ENCODE assay signal across 8 mouse cellular contexts in genomic region chr4:53011732-53012361, GRCm38 (mm10). TPM values are rescaled to one million over a fixed set of nuclear protein-coding genes. Genes with fewer than 3 reads are reported as not detected.
A peak's percentile ranks its signal among the peaks of the same experiment; 100 is the strongest.
DNase-seq lines count a peak whose midpoint lies in the region; ATAC-seq and TF ChIP-seq lines count a peak whose summit lies in the region.

Nipsnap3b (plus strand) TSS chr4:53011880.

- under 1% methylated on average over 63 of the region's 63 CpGs for WGBS in embryonic facial prominence, embryonic 13.5 days
- under 1% methylated on average over 63 of the region's 63 CpGs for WGBS in kidney, adult 2 months
- WGBS in limb, embryonic 12.5 days, result under 1% methylated on average over 63 of the region's 63 CpGs
- WGBS in midbrain, embryonic 15.5 days, result under 1% methylated on average over 60 of the region's 63 CpGs
- 1% methylated on average over 62 of the region's 63 CpGs for WGBS in spleen, adult 2 months

- peak; percentile 99 for DNase-seq in 3134 (ENCODE audit: extremely low read depth, insufficient read length, low spot score)
- DNase-seq in adrenal gland, postnatal 36 days, result peak; percentile 98 to 99
- peak; percentile 94 to 96 for DNase-seq in heart, adult 18-20 months
- peak; percentile 97 for DNase-seq in kidney, adult 2 months
- peak; percentile 90 to 95 for DNase-seq in spleen, adult 2 months (ENCODE audit: low read depth in 1 of 2, low spot score in 2 of 2)

- H3K4me2 ChIP-seq in embryonic facial prominence, embryonic 13.5 days, result peak within 1 kb of the TSS; percentile 59
- H3K4me2 ChIP-seq in limb, embryonic 12.5 days, result peak within 1 kb of the TSS; percentile 60
- H3K4me2 ChIP-seq in midbrain, embryonic 15.5 days, result peak within 1 kb of the TSS; percentile 50

- peak; percentile 93 for ATAC-seq in embryonic facial prominence, embryonic 13.5 days (ENCODE audit: insufficient number of reproducible peaks, insufficient read depth, low FRiP score, low TSS enrichment, low read depth)
- ATAC-seq in limb, embryonic 12.5 days (ENCODE audit: insufficient number of reproducible peaks, insufficient read depth, low FRiP score, low TSS enrichment, low read depth), result peak; percentile 94
- ATAC-seq in midbrain, embryonic 15.5 days (replicated peaks), result peak; percentile 95

- peaks cover 5% of the 10 kb centered on the region; the same call in 1 of the 2 replicates for H3K9me3 ChIP-seq in embryonic facial prominence, embryonic 13.5 days
- H3K9me3 ChIP-seq in limb, embryonic 12.5 days, result peaks cover 7% of the 10 kb centered on the region; the same call in 1 of the 2 replicates
- no peaks in the 10 kb centered on the region for H3K9me3 ChIP-seq in midbrain, embryonic 15.5 days

- H3K27ac ChIP-seq in embryonic facial prominence, embryonic 13.5 days, result peak within 1 kb of the TSS; percentile 84
- peak within 1 kb of the TSS; percentile 48; the same call in 1 of the 2 replicates for H3K27ac ChIP-seq in kidney, adult 2 months (ENCODE audit: insufficient read depth, low read depth, low read length)
- peak within 1 kb of the TSS; percentile 80 for H3K27ac ChIP-seq in limb, embryonic 12.5 days
- H3K27ac ChIP-seq in midbrain, embryonic 15.5 days, result peak within 1 kb of the TSS; percentile 90
- peak within 1 kb of the TSS; percentile 82 for H3K27ac ChIP-seq in spleen, adult 2 months (ENCODE audit: insufficient read depth, low read length)

- peak within 1 kb of the TSS; percentile 70 for H3K4me3 ChIP-seq in embryonic facial prominence, embryonic 13.5 days
- H3K4me3 ChIP-seq in kidney, adult 2 months (ENCODE audit: insufficient read depth, low read depth, low read length), result peak within 1 kb of the TSS; percentile 85
- H3K4me3 ChIP-seq in limb, embryonic 12.5 days (replicated peaks), result peak within 1 kb of the TSS; percentile 71
- peak within 1 kb of the TSS; percentile 64 for H3K4me3 ChIP-seq in midbrain, embryonic 15.5 days
- peak within 1 kb of the TSS; percentile 97 for H3K4me3 ChIP-seq in spleen, adult 2 months (ENCODE audit: extremely low read depth, insufficient read depth, insufficient read length)

- H3K27me3 ChIP-seq in embryonic facial prominence, embryonic 13.5 days, result no peaks in the 10 kb centered on the region
- no peaks in the 10 kb centered on the region for H3K27me3 ChIP-seq in kidney, adult 2 months (replicated peaks; ENCODE audit: control insufficient read depth, insufficient read depth, low read length)
- H3K27me3 ChIP-seq in limb, embryonic 12.5 days, result no peaks in the 10 kb centered on the region
- no peaks in the 10 kb centered on the region for H3K27me3 ChIP-seq in midbrain, embryonic 15.5 days (replicated peaks)
- H3K27me3 ChIP-seq in spleen, adult 2 months (ENCODE audit: control insufficient read depth, insufficient read depth, low read length), result no peaks in the 10 kb centered on the region

- peaks cover 4% of the 10 kb centered on the region; the same call in 1 of the 2 replicates for H3K4me1 ChIP-seq in embryonic facial prominence, embryonic 13.5 days
- no peaks in the 10 kb centered on the region for H3K4me1 ChIP-seq in kidney, adult 2 months (ENCODE audit: control insufficient read depth, insufficient read depth, low read length)
- H3K4me1 ChIP-seq in limb, embryonic 12.5 days (replicated peaks), result no peaks in the 10 kb centered on the region; the same call in 1 of the 2 replicates
- peaks cover 7% of the 10 kb centered on the region; the same call in 1 of the 2 replicates for H3K4me1 ChIP-seq in midbrain, embryonic 15.5 days
- H3K4me1 ChIP-seq in spleen, adult 2 months (ENCODE audit: control insufficient read depth, insufficient read depth, insufficient read length), result peaks cover 6% of the 10 kb centered on the region

- TF ChIP-seq POLR2A in kidney, adult 2 months (IDR thresholded peaks at IDR 0.05; ENCODE audit: low read depth, low read length), result peak; percentile 34
- TF ChIP-seq POLR2A in spleen, adult 2 months (IDR thresholded peaks at IDR 0.05; ENCODE audit: low read depth, low read length), result peak; percentile 53

- TF ChIP-seq CTCF in kidney, adult 2 months (conservative IDR thresholded peaks at IDR 0.05; ENCODE audit: insufficient read depth, insufficient read length, low read depth, low read length), result no peak
- TF ChIP-seq CTCF in spleen, adult 2 months (IDR thresholded peaks at IDR 0.05; ENCODE audit: extremely low read depth, insufficient read depth, insufficient read length, insufficient replicate concordance), result no peak

- H3K9ac ChIP-seq in embryonic facial prominence, embryonic 13.5 days, result peak within 1 kb of the TSS; percentile 75
- H3K9ac ChIP-seq in limb, embryonic 12.5 days (replicated peaks), result peak within 1 kb of the TSS; percentile 63
- peak within 1 kb of the TSS; percentile 66 for H3K9ac ChIP-seq in midbrain, embryonic 15.5 days

- peaks cover 14% of the 10 kb centered on the region for H3K36me3 ChIP-seq in embryonic facial prominence, embryonic 13.5 days
- peaks cover 3% of the 10 kb centered on the region for H3K36me3 ChIP-seq in kidney, adult 2 months (ENCODE audit: control insufficient read depth, insufficient read depth, low read length)
- H3K36me3 ChIP-seq in limb, embryonic 12.5 days, result peaks cover 17% of the 10 kb centered on the region
- peaks cover 19% of the 10 kb centered on the region for H3K36me3 ChIP-seq in midbrain, embryonic 15.5 days (replicated peaks)
- peaks cover 7% of the 10 kb centered on the region for H3K36me3 ChIP-seq in spleen, adult 2 months (ENCODE audit: control insufficient read depth, insufficient read depth, low read length)

RNA-seq across cellular contexts. Expression of gene Nipsnap3b, which starts in this region (rescaled TPM):
- 10 to 100 TPM; 32.8 to 57.0 TPM for total RNA-seq in adrenal gland, postnatal 36 days (2021)
- 58.9 and 60.1 TPM in 2 replicates for polyA plus RNA-seq in embryonic facial prominence, embryonic 13.5 days (2015; fragmentation: Nextera tagmentation; extraction: Ambion mirVana)
- total RNA-seq in heart, adult 18-20 months (2021), result 1 to 10 TPM; 7.6 to 7.7 TPM
- 24.4 and 24.9 TPM in 2 replicates for polyA plus RNA-seq in kidney, adult 2 months (2012; rRNA removed)
- 52.2 and 53.6 TPM in 2 replicates for polyA plus RNA-seq in limb, embryonic 12.5 days (2016; fragmentation: Nextera tagmentation; extraction: Ambion mirVana)
- polyA plus RNA-seq in midbrain, embryonic 15.5 days (2015; fragmentation: Nextera tagmentation; extraction: Ambion mirVana), result 160 and 169 TPM in 2 replicates
- polyA plus RNA-seq in spleen, adult 2 months (2012; rRNA removed), result 12.8 and 13.4 TPM in 2 replicates

Comparison
In these comparisons a context has a peak if more than half of its experiments do, and no peak if none do; other contexts are left out.
1. Peak in every context shown above with its lines: DNase-seq, ATAC-seq, H3K4me3 ChIP-seq and H3K27ac ChIP-seq.